Mouse (Mus musculus) G1E (cell line): Measurements from ENCODE around the gene C730034F03Rik. TPM values are rescaled to one million over a fixed set of nuclear protein-coding genes. Genes with fewer than 3 reads are reported as not detected.
"Not testable (repeated sequence)": the region's sequence is repeated elsewhere in the genome, so short reads cannot be mapped to it uniquely, and the experiment has no call there.

Experiments
- ATAC-seq: 2 replicates; pipeline ENCODE4 v1.8.0; 2016; ENCODE audit warnings: mild to moderate bottlenecking; ENCODE audit not compliant: insufficient number of reproducible peaks, poor library complexity, low FRiP score, severe bottlenecking; ENCODE audit errors: extremely low read depth
- DNase-seq: peaks from one replicate; pipeline ENCODE4 v3.0.0; 2012; ENCODE audit warnings: low spot score
- H3K27me3 ChIP-seq: 2 replicates; pipeline ENCODE4 v1.6.1; 2012; ENCODE audit warnings: mild to moderate bottlenecking, low read length, inconsistent platforms; ENCODE audit not compliant: insufficient read depth
- H3K36me3 ChIP-seq: replicated peaks from 2 replicates; pipeline ENCODE3; 2012; ENCODE audit warnings: mild to moderate bottlenecking, inconsistent platforms
- H3K4me1 ChIP-seq: 2 replicates; pipeline ENCODE4 v1.6.1; 2012; ENCODE audit warnings: low read depth, low read length, inconsistent platforms, mixed read lengths; ENCODE audit not compliant: insufficient read depth
- H3K4me3 ChIP-seq: 2 replicates; pipeline ENCODE4 v1.5.1; 2012; ENCODE audit warnings: low read depth, mild to moderate bottlenecking, inconsistent platforms, low read length, moderate library complexity, mixed read lengths
- H3K9me3 ChIP-seq: replicated peaks from 2 replicates; pipeline ENCODE4 v1.6.1; 2012; ENCODE audit warnings: inconsistent platforms
- CTCF ChIP-seq: IDR thresholded peaks from 2 replicates; pipeline ENCODE4 v1.5.1; 2012; ENCODE audit warnings: low read depth, low read length, inconsistent platforms, mixed read lengths
- GATA1 ChIP-seq: IDR thresholded peaks from 2 replicates; pipeline ENCODE4 v1.6.1; 2012; ENCODE audit warnings: borderline replicate concordance, low read length, inconsistent platforms, mixed read lengths
- GATA2 ChIP-seq: IDR thresholded peaks from 2 replicates; pipeline ENCODE4 v1.6.1; 2012; ENCODE audit warnings: low read depth, low read length, inconsistent platforms, borderline replicate concordance
- POLR2AphosphoS5 ChIP-seq: IDR thresholded peaks from 2 replicates; pipeline ENCODE4 v1.6.1; 2012; ENCODE audit warnings: low read depth, low read length, inconsistent platforms; ENCODE audit not compliant: insufficient replicate concordance
- TAL1 ChIP-seq: conservative IDR thresholded peaks from 2 replicates; pipeline ENCODE4 v1.6.1; 2012; ENCODE audit warnings: low read depth, low read length, inconsistent platforms, mixed read lengths
- polyA plus RNA-seq: library from polyadenylated mRNA; stranded (reverse); fragments of >175 nt; gene quantifications from 2 replicates; pipeline ENCODE4 v1.2.3, GENCODE M21; 2012
- total RNA-seq, 2 experiments: library from RNA; stranded (forward) in 1 of 2; stranded (reverse) in 1 of 2; fragments of 200-1000 nt in 1 of 2; fragments of >200 nt in 1 of 2; fragmentation: Nextera tagmentation in 1 of 2; gene quantifications; 2 replicates each; pipeline ENCODE4 v1.2.3; 2014 to 2017

The C730034F03Rik gene
- total and polyA plus RNA-seq, 3 experiments = 0.24 to 7.4 (median 4.9) TPM

GRCm38 (mm10) chr15:89421938-89422337, 7.5 kb upstream of the C730034F03Rik start:
- TF ChIP-seq CTCF (no peak), GATA2 (no peak), TAL1 (no peak), GATA1 (no peak), POLR2AphosphoS5 (no peak)
- H3K36me3 ChIP-seq = peaks cover 96% of the 10 kb centered on the region
- no peak for DNase-seq
- H3K9me3 ChIP-seq = no peaks in the 10 kb centered on the region
- H3K4me3 ChIP-seq = no peak overlapping the region
- no peaks in the 10 kb centered on the region for H3K27me3 ChIP-seq
- ATAC-seq = no peak
- H3K4me1 ChIP-seq = no peaks in the 10 kb centered on the region; the same call in none of the 2 replicates

- Histone ChIP-seq H3K4me1 (peaks cover 14% of the 10 kb centered on the region), H3K27me3 (no peaks in the 10 kb centered on the region), H3K4me3 (no peak overlapping the region), H3K9me3 (no peaks in the 10 kb centered on the region), H3K36me3 (peaks cover 86% of the 10 kb centered on the region)
- DNase-seq = no peak
- TF ChIP-seq GATA1 = no peak
- no peak for TF ChIP-seq CTCF
- TF ChIP-seq GATA2 = no peak
- ATAC-seq = no peak
Measured at GRCm38 (mm10) chr15:89424621-89425020, 4.8 kb upstream of the C730034F03Rik start.

GRCm38 (mm10) chr15:89425711-89426121, 3.7 kb upstream of the C730034F03Rik start, which contains the start of gene Cpt1b:
TSS of gene Cpt1b (minus strand) at chr15:89425863.
- Histone ChIP-seq H3K9me3 (no peaks in the 10 kb centered on the region), H3K4me3 (no peak within 1 kb of the TSS), H3K36me3 (peaks cover 76% of the 10 kb centered on the region), H3K4me1 (peaks cover 14% of the 10 kb centered on the region), H3K27me3 (no peaks in the 10 kb centered on the region)
- DNase-seq = no peak
- TF ChIP-seq POLR2AphosphoS5 (no peak), GATA1 (no peak), TAL1 (no peak), CTCF (no peak), GATA2 (no peak)
- no peak for ATAC-seq

GRCm38 (mm10) chr15:89426716-89427115, 2.7 kb upstream of the C730034F03Rik start:
- no peaks in the 10 kb centered on the region for H3K9me3 ChIP-seq
- ATAC-seq = no peak
- H3K4me1 ChIP-seq = peaks cover 23% of the 10 kb centered on the region

GRCm38 (mm10) chr15:89428136-89428790, 1.1 kb upstream of the C730034F03Rik start:
- peaks cover 27% of the 10 kb centered on the region for H3K4me1 ChIP-seq
- H3K36me3 ChIP-seq = peaks cover 62% of the 10 kb centered on the region
- ATAC-seq (no peak), DNase-seq (no peak)
- H3K27me3 ChIP-seq = no peaks in the 10 kb centered on the region
- peak overlapping the region; percentile 85 for H3K4me3 ChIP-seq
- TF ChIP-seq POLR2AphosphoS5 (no peak), TAL1 (no peak), GATA1 (no peak)
- no peaks in the 10 kb centered on the region for H3K9me3 ChIP-seq

More at GRCm38 (mm10) chr15:89426716-89427115, 2.7 kb upstream of the C730034F03Rik start:
- Histone ChIP-seq H3K27me3 (no peaks in the 10 kb centered on the region), H3K36me3 (peaks cover 70% of the 10 kb centered on the region), H3K4me3 (no peak overlapping the region)
- DNase-seq = no peak
- TF ChIP-seq GATA1 (no peak), TAL1 (no peak)

- Histone ChIP-seq H3K4me3 (peak overlapping the region; percentile 85), H3K36me3 (peaks cover 56% of the 10 kb centered on the region), H3K9me3 (no peaks in the 10 kb centered on the region), H3K4me1 (peaks cover 27% of the 10 kb centered on the region), H3K27me3 (no peaks in the 10 kb centered on the region)
- TF ChIP-seq CTCF = no peak
- TF ChIP-seq GATA1 = no peak
- TF ChIP-seq TAL1 = no peak
- DNase-seq = no peak
- ATAC-seq = no peak
Measured at GRCm38 (mm10) chr15:89428821-89429351, 503 bp upstream of the C730034F03Rik start.

- Histone ChIP-seq H3K36me3 (peaks cover 47% of the 10 kb centered on the region), H3K4me3 (peak overlapping the region; percentile 85), H3K27me3 (no peaks in the 10 kb centered on the region), H3K9me3 (no peaks in the 10 kb centered on the region), H3K4me1 (peaks cover 27% of the 10 kb centered on the region)
- TF ChIP-seq CTCF = no peak
- TF ChIP-seq TAL1 = no peak
- no peak for TF ChIP-seq GATA2
- no peak for TF ChIP-seq POLR2AphosphoS5
- TF ChIP-seq GATA1 = no peak
- DNase-seq (no peak), ATAC-seq (no peak)
Measured at GRCm38 (mm10) chr15:89430341-89430740, 952 bp downstream of the C730034F03Rik start.

GRCm38 (mm10) chr15:89430771-89431170, 1.4 kb downstream of the C730034F03Rik start:
- not testable (repeated sequence) for H3K9me3 ChIP-seq, H3K27me3 ChIP-seq, ATAC-seq, DNase-seq
- H3K36me3 ChIP-seq = peaks cover 42% of the 10 kb centered on the region
- peaks cover 27% of the 10 kb centered on the region for H3K4me1 ChIP-seq
- peak overlapping the region; percentile 85; the same call in 1 of the 2 replicates for H3K4me3 ChIP-seq
